Mouse (Mus musculus) liver, postnatal 0 days (tissue): Measurements from ENCODE around the gene Cep170b.

Experiments used
- CTCF ChIP-seq: sonication (generic); IDR thresholded peaks from 2 replicates; pipeline ENCODE4 v1.5.1; 2016; ENCODE audit warnings: antibody characterized with exemption, low read depth
- EP300 ChIP-seq: IDR thresholded peaks from 2 replicates; pipeline ENCODE4 v1.6.1; 2016; ENCODE audit warnings: antibody characterized with exemption, low read depth, mild to moderate bottlenecking

DNA sequence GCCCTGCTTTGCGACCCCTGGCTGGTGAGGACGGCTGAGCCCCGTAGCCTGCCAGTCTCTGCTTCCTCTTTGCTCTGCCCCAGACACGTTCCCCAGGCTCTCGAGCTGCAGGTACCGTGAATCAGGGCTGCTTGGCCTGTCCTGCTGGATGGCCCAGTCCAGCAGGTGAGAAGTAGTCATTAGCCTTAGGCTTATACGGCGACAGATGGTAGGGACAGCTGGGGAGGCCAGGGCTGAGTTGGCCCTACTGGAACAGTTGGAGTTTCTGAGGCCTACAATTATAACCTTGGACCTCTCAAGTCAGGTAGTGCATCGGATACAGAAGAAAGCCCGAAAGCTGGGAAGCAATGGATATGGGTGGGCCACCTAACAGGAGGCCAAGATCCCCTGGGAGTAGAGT lies 12.3 kb downstream of the Cep170b start:
- TF ChIP-seq CTCF (no peak), EP300 (no peak)
